Mouse (Mus musculus) hindlimb bud, embryonic 11.5 days (tissue): Measurements from ENCODE around the gene Lonrf2.

ENCODE experiments used
- DNase-seq: peaks from one replicate; pipeline ENCODE4 v3.0.0-alpha.2; 2012; ENCODE audit warnings: low read depth, low spot score; ENCODE audit errors: extremely low spot score

Lonrf2 gene

DNA sequence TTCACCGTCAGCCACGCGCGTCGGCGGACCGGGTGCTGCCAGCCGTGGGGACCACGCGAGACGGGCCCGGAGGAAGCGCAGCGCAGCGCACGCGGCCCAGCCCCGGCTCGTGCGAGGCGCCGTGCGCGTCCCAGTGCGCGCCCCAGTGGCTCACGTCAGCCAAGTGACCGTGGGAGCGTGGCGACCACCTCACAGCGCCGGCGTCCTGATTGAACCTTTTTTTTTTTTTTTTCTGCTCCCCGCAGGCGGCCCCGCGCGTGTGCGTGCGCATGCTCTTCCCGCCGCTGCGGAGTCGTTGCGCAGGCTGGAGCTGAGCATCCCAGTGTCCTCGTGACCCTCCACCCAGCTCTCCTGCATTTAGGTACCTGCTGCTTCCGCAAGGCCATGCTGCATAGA lies at the start of gene Lonrf2:
Lonrf2 (minus strand) TSS at position 235 of the 396 bp plus-strand sequence.
- DNase-seq = no peak

DNA sequence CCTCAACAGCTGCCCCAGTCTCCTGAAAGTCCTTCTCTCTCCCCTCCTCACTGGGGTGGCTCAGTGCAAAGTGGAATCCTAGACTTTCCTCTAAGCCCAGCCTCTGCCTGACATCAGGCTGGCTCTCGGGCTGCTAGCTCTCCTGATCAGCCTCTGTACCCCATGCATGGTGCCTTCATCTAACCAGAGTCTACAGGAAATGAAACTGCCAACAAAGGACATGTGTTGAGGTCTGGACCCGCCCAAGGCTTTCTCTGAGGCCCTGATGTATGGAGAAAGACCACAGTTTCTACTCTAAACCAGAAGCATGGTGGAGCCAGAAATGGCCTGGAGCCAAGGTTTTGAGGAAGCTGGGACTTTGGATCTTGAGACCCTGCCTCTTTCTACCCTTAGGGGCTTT lies 49.4 kb upstream of the Lonrf2 start:
- no peak for DNase-seq

DNA sequence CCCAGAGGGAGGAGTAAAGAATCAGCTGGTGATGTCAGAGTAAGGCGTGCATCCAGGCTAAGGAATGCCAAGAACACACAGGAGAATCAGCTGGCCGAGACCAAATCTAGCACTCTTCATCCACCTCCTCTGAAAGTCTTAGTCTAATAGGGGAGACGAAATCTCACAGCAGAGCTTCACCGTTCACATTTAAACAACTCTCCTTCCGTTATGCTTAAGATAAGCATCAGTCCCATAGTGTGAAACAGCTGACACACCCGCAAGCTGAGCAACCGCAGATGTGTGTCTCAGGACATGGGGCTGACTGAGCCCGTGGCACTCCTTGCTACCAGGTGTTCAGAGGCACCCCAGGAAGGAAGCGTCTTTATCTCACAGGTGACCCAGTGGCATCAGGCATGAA lies 47.3 kb upstream of the Lonrf2 start:
- DNase-seq = no peak

DNA sequence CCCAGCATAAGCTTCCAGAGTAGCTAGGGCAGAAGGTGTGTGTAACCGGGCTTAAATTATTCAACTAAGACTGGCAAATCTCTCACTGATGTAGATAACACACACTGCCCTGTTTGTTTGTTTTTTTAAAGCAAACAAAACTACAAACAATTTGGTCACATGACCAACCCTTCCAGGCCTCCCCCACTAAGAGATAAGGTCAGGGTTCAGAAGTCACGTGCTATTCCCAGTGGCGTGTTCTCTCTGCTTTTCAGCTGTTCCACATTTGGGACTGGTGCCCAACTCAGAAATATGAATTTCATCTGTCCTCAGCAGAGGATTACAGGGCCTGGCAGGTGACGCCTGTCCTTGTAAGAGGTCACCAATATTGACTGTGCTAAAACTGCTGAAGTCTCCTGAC lies 46.2 kb upstream of the Lonrf2 start:
- DNase-seq = no peak

DNA sequence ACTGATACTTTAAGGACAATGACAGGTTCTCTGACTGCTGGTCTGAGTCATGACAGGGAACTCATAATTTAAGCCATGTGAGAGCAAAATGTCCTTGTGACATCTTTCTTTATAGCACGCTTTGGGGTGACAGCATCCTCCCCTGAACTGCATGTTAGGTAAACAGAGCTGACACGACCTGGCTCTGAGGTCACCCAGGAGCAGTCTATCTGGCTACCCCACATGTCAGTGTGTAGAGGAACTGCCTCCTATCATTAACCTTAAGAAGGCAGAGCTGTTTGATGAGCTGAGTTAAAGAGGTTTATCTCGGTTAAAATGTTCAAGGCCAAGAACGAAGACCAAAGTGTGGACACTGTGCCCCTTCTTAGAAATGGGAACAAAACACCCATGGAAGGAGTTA lies 44.9 kb upstream of the Lonrf2 start:
- no peak for DNase-seq

DNA sequence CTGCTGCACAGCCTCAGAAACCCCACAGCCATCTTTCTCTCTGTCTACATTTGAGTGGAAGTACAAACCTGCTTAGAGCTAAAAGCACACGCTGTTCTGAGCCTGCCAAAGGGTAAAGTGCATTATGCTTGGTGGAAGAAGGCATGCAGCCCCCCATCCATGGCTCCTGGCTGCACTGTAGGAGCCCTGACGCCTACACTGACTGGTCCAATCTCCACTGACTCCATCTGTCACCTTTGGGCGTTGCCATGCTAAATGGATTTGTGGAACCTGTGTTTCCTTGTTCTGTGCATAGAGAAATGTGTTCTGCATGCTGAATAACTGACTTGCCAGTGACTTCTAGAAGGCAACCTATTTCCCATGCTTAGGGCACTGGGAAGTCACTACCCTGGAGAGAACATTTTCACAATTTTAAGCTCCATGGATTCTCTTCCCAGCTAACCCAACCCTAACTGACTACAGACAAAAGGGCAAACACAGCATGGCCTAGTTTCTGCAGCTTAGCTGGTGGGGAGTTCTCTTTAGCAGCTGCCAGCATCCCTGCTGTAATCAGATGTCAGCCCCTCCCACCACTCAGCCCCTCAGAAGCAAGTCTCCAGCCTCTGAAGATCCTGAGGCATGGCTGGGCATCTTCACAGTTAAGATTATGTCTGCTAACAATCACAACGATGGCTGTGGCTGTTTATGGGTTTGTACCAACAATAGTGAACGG lies 40.3 kb upstream of the Lonrf2 start:
- DNase-seq = no peak

DNA sequence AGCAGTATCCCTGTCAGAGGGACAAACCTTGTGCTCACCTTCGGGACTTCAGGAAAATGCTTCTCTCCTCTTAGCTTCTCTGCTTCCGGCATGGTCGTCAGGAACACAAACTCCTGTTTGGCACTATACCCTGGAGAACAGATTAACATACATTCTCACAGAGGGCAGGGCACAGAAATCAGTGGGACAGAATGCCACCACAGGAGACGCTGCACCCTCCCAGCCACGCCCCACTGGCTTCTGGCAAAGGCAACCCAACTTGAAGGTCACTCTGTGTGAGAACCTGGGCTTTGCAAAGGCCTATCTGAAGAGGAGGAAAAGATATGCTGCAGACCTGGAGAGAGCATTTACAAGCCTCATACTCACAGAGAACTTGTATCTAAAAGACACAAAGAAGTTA lies 37.4 kb upstream of the Lonrf2 start:
- DNase-seq = no peak

DNA sequence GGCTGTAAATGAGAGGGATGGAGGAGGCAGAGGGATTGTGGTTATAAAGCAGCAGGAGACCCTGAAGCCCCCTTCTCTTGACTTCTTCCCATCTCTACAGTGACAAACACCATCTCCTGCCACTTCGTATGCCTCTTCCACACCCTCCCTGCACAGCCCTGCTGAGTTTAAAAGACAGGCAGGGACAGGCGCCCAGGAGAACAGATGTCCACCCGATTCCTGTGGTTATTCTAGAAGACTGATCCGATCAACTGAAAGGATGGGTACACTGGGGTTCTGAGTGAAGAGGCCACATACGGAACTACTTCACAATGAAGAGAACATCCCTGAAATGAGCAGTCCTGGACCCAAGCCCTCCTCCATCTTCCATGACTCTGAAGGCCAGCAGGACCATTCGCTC lies 35.3 kb upstream of the Lonrf2 start:
- no peak for DNase-seq

DNA sequence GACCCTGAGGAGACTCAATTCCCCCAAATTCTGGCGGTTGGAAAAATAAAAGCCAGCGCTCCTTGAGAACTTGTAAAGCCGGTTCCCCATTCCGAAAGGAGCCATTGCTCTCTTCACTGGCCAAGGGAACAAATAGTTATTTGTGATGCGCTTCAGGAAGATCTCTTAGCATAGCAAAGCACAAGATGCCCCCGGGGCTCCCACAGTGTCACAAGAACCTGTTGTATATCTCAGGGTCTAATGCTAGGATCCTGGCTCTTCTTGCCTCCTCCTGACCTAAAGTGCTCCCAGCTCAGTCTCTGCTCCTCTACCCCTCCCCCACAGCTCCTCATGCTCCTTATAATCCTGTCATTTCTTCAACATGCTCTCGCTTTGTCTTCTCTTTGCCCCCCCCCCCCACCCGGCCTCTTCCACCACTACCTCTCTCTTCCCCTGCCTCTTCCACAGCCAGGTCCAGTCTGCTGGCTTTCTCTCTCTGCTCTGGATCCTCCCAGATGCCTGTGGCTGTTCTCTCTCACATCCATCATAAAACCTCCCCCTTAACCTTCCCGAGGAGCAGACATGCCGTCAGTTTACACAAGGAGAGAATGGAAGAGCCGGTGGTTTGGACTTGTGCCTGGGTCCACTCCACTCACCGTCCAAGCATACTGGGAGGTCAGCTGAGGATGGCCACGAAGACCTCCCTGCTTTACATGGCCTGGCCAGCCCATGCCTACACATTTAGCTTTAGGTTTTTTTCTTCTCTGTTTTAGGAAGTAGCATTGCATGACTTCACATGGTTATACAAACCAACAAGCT lies 33.1 kb upstream of the Lonrf2 start:
- no peak for DNase-seq

DNA sequence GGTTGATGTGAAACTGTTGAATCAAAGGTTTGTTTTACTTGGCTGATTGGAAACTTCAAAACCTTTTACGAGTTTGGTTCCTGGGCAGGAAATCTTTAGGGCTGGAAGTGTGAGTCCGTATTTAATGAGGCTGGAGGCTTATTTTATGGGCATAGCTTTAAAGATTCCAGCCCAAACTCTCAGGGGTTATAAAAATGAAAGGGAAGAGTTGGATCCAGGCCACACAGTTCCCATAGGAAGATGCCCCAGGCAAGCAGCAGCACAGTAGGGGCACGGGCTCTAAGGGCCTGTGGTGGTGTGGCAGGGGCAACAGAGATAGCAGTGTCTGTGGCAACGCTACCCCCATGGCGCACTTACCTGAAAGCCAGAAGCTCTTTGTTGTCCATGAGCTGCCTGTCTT lies 29.7 kb upstream of the Lonrf2 start:
- DNase-seq = peak; percentile 22

DNA sequence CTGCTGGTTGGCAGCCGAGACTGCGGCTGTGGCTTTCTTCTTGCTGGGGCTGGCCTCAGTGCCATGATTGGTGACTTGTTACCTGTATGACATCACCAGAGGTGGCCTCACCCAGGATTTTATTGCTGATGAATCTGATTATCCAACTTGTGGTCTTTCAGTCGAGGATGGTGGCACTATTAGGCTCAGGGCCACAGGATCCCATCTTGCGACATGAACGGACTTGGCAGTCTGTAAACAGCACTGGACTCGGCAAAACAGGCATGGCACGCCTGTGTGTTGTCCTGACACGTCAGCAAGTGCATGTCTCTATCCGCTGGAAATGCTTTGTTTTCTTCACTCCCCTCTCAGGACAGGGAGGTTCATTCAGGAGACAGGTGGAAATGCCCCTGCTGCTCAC lies 27.8 kb upstream of the Lonrf2 start:
- no peak for DNase-seq

DNA sequence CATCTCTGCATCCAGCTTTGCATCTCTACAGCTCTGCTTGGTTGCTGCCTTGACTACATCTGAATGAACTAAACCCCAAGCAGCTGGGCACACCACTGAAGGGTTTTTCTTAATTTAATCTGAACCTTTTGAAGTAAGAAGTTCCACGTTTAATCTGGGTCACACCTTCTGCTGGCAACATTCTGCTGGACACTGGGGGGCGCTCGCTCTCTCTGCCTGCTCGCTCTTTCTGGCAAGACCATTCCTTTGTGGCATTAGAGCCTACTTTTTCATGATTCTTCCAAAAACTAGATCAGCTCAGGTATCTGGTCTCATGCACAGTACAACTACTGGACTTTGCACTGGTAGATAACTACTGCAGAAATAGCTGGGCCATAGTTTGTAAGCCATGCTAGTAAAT lies 25.7 kb upstream of the Lonrf2 start:
- no peak for DNase-seq

DNA sequence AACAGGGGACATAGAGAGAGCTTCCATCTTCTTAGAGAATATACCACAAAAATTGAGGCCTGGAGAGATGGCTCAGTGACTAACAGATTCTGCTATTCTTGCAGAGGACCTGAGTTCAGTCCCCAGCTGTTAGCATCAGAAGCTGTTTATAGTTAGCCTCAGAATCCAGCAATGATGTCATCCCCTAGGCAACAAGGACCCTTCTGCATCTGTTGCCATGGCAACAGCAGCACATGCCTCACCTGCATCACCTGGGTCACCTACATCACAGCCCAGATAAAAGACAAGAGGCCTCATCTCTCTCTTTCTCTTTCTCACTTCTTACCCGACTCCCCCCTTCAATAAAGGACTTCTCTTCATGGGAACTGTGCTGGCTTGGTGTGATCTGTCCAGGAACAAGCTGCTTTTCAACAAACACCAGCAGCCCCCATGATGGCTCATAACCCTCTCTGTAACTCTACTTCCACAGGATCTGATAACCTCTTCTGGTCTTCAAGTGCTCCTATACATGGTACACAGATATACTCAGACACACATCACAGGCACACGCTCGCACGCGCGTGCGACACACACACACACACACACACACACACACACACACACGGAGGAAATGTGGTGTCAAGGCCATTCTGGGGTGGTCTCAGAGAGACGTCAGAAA lies 24.5 kb upstream of the Lonrf2 start:
- DNase-seq = no peak

DNA sequence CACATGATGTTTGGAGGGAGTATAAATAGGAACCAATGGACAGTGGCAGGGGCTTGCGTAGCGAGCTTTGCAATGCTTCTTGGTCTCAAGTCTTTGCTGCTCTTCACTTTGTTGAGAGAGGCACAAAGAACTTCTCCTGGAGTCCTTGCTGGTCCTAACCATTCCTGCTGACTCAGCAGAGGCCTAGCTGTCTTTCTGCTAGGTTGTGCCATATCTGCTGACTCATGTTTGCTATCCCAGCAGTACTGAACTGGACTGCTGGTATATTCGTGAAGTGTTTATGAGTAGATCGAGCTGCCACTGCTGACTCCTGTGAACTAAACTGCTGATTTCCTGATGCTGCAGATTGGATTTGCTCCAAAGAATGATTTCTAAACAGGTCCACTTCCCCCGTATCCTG lies 23.7 kb upstream of the Lonrf2 start:
- DNase-seq = no peak

DNA sequence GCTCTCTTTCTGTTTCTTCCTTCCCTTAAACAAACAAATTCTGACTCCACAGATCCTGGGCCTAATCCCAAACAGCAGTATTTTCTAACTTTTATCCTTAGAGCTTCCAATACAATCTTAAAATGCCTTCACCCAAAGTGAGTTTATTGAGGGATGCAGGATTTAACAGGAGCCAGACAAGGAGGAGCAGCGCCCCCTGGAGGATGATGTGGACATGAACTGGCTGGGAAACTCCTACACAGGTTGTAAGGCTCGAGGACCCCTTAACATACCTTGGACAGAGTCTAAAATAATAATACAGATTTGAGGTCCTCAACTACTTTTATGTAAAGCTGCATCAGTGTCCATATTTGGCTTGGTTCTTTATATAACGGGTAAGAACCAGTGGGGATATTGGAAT lies 19.7 kb upstream of the Lonrf2 start:
- DNase-seq = no peak

DNA sequence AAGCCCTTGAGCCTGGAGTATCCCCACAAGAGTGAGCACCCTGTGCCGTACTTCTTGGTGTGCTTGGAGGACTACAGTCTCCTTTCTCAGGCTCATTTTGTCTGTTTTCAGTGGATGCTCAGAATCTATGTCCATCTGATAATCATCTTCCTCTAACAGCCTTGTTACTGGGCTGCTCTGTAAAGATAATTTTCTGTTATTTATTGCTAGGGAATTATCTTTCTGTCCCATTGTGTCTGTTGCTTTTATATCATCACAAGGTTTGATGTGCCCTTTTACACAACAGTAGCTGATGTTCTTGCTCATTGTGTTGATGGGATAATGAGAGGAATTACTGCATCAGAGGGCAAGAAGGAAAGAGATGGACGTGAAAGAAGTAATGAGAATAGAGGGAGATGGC lies 15.7 kb upstream of the Lonrf2 start:
- DNase-seq = no peak

DNA sequence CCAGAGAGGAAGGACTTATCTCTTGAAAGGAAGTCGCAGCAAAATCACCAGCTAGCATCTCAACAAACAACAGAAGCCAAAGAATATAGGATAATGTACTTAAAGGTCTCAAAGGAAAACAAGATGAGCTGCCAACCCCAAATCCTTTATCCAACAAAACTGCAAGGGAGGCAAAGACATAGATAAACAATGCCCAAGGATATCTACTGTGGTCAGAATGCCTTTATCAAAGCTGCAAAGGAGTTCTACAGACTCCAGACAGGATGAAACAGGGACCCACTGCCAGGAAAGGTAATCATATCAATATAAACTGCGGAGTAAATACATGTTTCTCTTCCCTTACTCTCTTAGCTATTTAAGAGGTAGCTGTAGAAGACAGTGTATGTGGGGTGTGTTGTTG lies 14.1 kb upstream of the Lonrf2 start:
- no peak for DNase-seq

DNA sequence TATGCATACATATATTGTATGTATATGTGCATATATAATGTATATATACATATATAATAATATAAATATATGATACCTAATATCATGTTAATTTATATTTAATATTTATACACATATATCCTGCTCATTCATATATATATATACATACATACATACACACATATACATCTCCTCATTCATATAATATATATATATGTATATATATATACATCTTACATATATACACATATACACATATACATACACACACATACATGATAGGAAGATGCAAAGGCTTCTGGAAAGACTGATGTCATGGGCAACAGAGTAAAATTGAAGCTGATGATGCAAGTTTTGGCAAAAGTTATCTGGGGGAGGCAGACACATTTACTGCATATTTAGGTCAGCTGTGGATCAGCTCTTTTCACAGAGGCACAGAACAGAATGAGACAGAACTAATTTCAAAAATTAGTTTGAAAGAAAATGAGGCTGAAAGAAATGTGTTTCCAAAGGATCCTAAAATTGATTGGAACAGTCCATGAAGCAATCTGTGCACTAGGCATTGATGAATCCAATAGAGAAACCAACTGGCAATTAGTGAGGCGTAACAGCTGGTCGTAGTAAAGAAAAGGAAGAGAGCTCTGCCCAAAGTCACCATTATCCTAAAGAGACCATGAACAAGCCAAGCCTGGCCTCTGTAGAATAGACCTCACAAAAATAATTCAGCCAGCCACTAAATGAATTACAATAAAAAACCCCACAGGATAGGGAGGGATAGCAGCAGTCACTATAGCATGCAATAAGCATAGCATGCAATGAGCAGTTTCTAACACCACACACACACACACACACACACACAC lies 12.2 kb upstream of the Lonrf2 start:
- DNase-seq = no peak

DNA sequence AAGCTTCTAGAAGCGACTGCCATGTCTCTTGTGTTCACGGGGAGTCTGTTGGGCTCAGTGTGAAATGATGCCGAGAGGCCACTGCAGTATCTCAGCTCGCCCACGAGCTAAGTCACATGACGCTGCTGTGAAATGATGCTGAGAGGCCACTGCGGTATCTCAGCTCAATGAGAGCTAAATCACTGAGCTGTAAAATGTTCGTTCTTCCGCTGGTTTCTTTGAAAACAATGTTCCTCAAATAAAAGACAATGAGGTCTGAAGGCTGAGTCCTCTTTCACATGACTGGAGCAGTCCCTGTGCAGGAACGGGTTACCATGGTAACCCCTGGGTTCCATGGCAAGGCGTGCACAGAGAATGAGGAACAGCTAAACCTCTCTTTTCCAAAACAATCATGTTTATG lies 11.5 kb upstream of the Lonrf2 start:
- DNase-seq = no peak

DNA sequence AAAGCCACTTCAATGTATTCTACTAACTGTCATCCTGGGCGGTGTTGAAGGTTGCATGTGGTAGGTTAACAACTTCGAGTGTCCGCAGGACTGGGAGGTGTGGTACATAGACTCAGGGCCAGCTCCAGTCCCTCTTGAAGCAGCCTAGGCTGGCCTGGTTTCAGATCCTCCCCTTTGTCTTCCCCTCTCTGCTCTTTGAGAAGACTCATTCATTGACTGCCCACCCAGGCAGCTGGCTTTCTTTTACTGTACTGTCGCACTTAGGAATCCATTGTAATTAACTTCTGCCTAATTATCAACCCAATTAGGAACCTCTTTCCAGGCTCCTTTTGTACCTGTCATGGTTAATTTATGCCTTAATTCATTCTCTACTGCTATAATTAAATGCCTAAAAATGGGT lies 6.8 kb upstream of the Lonrf2 start:
- no peak for DNase-seq

DNA sequence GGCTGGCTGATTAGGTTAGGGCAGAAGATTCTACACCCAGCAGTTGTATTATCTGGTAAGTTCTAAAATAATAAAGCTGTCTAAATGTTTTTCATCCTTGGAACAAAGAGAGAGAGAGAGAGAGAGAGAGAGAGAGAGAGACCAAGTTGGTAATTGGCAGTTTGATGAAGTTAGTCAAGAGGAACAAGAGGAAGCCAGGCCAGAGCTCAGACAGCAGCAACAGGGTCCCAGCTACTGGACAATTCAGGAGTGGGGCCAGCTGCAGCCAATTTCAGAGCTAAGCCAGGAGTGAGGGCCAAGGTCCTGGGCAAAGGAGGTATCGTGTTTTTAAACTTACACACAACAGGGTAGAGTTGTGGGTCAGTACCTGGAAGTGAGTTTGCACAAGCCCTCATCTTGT lies 6.3 kb upstream of the Lonrf2 start:
- DNase-seq = no peak
